Mouse (Mus musculus) CD4-positive naive resting alpha-beta T cell, adult 57 days (primary cell): Measurements from ENCODE around the gene Nadk. TPM values are rescaled to one million over a fixed set of nuclear protein-coding genes. Genes with fewer than 3 reads are reported as not detected.

ENCODE experiments used
- total RNA-seq: library from RNA; stranded (reverse); gene quantifications from one replicate; pipeline ENCODE4 v1.2.4, GENCODE M21; 2023

Gene Nadk
- 54.8 TPM for total RNA-seq

GRCm38 (mm10) chr4:155561661-155562442 lies at the start of gene Nadk:
Nadk (plus strand) TSS chr4:155562378.

GRCm38 (mm10) chr4:155601091-155601996 lies 39.2 kb downstream of the Nadk start, which contains the start of gene Slc35e2:
Slc35e2 (plus strand) TSS chr4:155601416.

GRCm38 (mm10) chr4:155624338-155625291 lies 62.4 kb downstream of the Nadk start, which contains the start of gene Cdk11b:
Cdk11b (plus strand) TSS chr4:155624854.

Other genes starting within 250 kb of the Nadk start
- gene Prkcz, start 201.0 kb upstream of the Nadk start, total RNA-seq: 18.2 TPM
- not detected for gene Gabrd, start 164.3 kb upstream of the Nadk start, total RNA-seq
- 1.1 TPM for gene Cfap74, start 153.2 kb upstream of the Nadk start, total RNA-seq
- not detected for gene Tmem52, start 93.3 kb upstream of the Nadk start, total RNA-seq
- gene Gnb1, start 71.0 kb upstream of the Nadk start, total RNA-seq: 256 TPM
- gene Slc35e2, start 39.0 kb downstream of the Nadk start, total RNA-seq: 32.4 TPM
- gene Cdk11b, start 62.5 kb downstream of the Nadk start, total RNA-seq: 164 TPM
- not detected for gene Gm10563, start 83.0 kb downstream of the Nadk start, total RNA-seq
- gene Mmp23, start 91.0 kb downstream of the Nadk start, total RNA-seq: 0.71 TPM
- 47.1 TPM for gene Mib2, start 106.8 kb downstream of the Nadk start, total RNA-seq
- 10.1 TPM for gene Fndc10, start 132.0 kb downstream of the Nadk start, total RNA-seq
- gene Ssu72, start 142.4 kb downstream of the Nadk start, total RNA-seq: 79.3 TPM
- gene Tmem240, start 172.4 kb downstream of the Nadk start, total RNA-seq: 1.0 TPM
- 54.1 TPM for gene Atad3a, start 198.7 kb downstream of the Nadk start, total RNA-seq
- not detected for gene Vwa1, start 212.3 kb downstream of the Nadk start, total RNA-seq
- not detected for gene Tmem88b, start 223.5 kb downstream of the Nadk start, total RNA-seq
- not detected for gene Ankrd65, start 228.1 kb downstream of the Nadk start, total RNA-seq
- gene Mrpl20, start 240.5 kb downstream of the Nadk start, total RNA-seq: 39.3 TPM